ENCODE assay signal across 27 mouse cellular contexts in genomic region chr12:76982818-76983471, GRCm38 (mm10). TPM values are rescaled to one million over a fixed set of nuclear protein-coding genes. Genes with fewer than 3 reads are reported as not detected.
DNase-seq lines count a peak whose midpoint lies in the region; ATAC-seq lines count a peak whose summit lies in the region.
"Had no signal": no experiment of that assay in that cellular context is flagged by ENCODE, and none has a peak within 500 bp of the region (broad histone marks: within the 10 kb centered on the region; RNA-seq: fewer than 3 reads in every experiment).

No protein-coding gene starts in this region.

- no peak overlapping the region; the same call in 1 of the 2 replicates for H3K4me2 ChIP-seq in neural tube, embryonic 12.5 days (replicated peaks)
- peak overlapping the region; percentile 14; the same call in 1 of the 2 replicates for H3K4me2 ChIP-seq in limb, embryonic 13.5 days (replicated peaks)
- no peak overlapping the region for H3K4me2 ChIP-seq in neural tube, embryonic 15.5 days
- H3K4me2 ChIP-seq: embryonic facial prominence, embryonic 15.5 days; forebrain, embryonic 12.5 days; liver, embryonic 15.5 days; lung, embryonic 15.5 days; midbrain, embryonic 12.5 days; stomach, embryonic 15.5 days had no signal

- peaks cover 8% of the 10 kb centered on the region for H3K4me1 ChIP-seq in neural tube, embryonic 12.5 days
- peaks cover 24% of the 10 kb centered on the region for H3K4me1 ChIP-seq in limb, embryonic 13.5 days
- H3K4me1 ChIP-seq in neural tube, embryonic 15.5 days = peaks cover 10% of the 10 kb centered on the region
- H3K4me1 ChIP-seq: embryonic facial prominence, embryonic 15.5 days; forebrain, embryonic 12.5 days; hindbrain, embryonic 10.5 days; liver, embryonic 15.5 days; lung, embryonic 15.5 days; midbrain, embryonic 12.5 days; stomach, embryonic 15.5 days had no signal

- H3K9me3 ChIP-seq in neural tube, embryonic 12.5 days = no peaks in the 10 kb centered on the region
- H3K9me3 ChIP-seq in limb, embryonic 13.5 days = 0 out of 2 replicates have a peak, but pooled peaks cover 3% of the 10 kb centered on the region
- H3K9me3 ChIP-seq in neural tube, embryonic 15.5 days (replicated peaks) = no peaks in the 10 kb centered on the region
- H3K9me3 ChIP-seq: embryonic facial prominence, embryonic 10.5 days; embryonic facial prominence, embryonic 15.5 days; forebrain, embryonic 12.5 days; hindbrain, embryonic 10.5 days; liver, embryonic 15.5 days; lung, embryonic 15.5 days; midbrain, embryonic 12.5 days; stomach, embryonic 15.5 days had no signal

- no peaks in the 10 kb centered on the region for H3K36me3 ChIP-seq in neural tube, embryonic 12.5 days
- no peaks in the 10 kb centered on the region for H3K36me3 ChIP-seq in limb, embryonic 13.5 days
- no peaks in the 10 kb centered on the region for H3K36me3 ChIP-seq in neural tube, embryonic 15.5 days
- H3K36me3 ChIP-seq: embryonic facial prominence, embryonic 10.5 days; embryonic facial prominence, embryonic 15.5 days; forebrain, embryonic 12.5 days; hindbrain, embryonic 10.5 days; liver, embryonic 15.5 days; lung, embryonic 15.5 days; midbrain, embryonic 12.5 days; stomach, embryonic 15.5 days had no signal

- H3K27me3 ChIP-seq in neural tube, embryonic 12.5 days (replicated peaks) = no peaks in the 10 kb centered on the region
- no peaks in the 10 kb centered on the region for H3K27me3 ChIP-seq in limb, embryonic 13.5 days
- no peaks in the 10 kb centered on the region for H3K27me3 ChIP-seq in neural tube, embryonic 15.5 days (replicated peaks)
- H3K27me3 ChIP-seq: CH12.LX; embryonic facial prominence, embryonic 15.5 days; forebrain, embryonic 12.5 days; lung, embryonic 15.5 days; midbrain, embryonic 12.5 days; stomach, embryonic 15.5 days had no signal

- H3K27ac ChIP-seq in neural tube, embryonic 12.5 days = no peak overlapping the region
- H3K27ac ChIP-seq in limb, embryonic 13.5 days = 0 out of 2 replicates have a peak overlapping the region, but pooled peaks have one; percentile 7
- H3K27ac ChIP-seq in neural tube, embryonic 15.5 days (replicated peaks) = no peak overlapping the region
- H3K27ac ChIP-seq: embryonic facial prominence, embryonic 10.5 days; embryonic facial prominence, embryonic 15.5 days; forebrain, embryonic 12.5 days; hindbrain, embryonic 10.5 days; liver, embryonic 15.5 days; lung, embryonic 15.5 days; midbrain, embryonic 12.5 days; stomach, embryonic 15.5 days had no signal

- H3K4me3 ChIP-seq in neural tube, embryonic 12.5 days = no peak overlapping the region
- no peak overlapping the region for H3K4me3 ChIP-seq in limb, embryonic 13.5 days
- H3K4me3 ChIP-seq in neural tube, embryonic 15.5 days (replicated peaks) = no peak overlapping the region
- H3K4me3 ChIP-seq: embryonic facial prominence, embryonic 10.5 days; embryonic facial prominence, embryonic 15.5 days; forebrain, embryonic 12.5 days; hindbrain, embryonic 10.5 days; liver, embryonic 15.5 days; lung, embryonic 15.5 days; midbrain, embryonic 12.5 days; myocyte; stomach, embryonic 15.5 days had no signal

- ATAC-seq in neural tube, embryonic 12.5 days (ENCODE audit: low FRiP score, low read depth) = peak; percentile 44; the same call in 1 of the 2 replicates
- no peak for ATAC-seq in limb, embryonic 13.5 days (ENCODE audit: low FRiP score, low read depth)
- ATAC-seq in neural tube, embryonic 15.5 days (ENCODE audit: low FRiP score) = 0 out of 2 replicates have a peak, but pooled peaks have one; percentile 45
- ATAC-seq in frontal cortex, adult (ENCODE audit: low TSS enrichment) = no peak
- ATAC-seq: hindbrain, embryonic 16.5 days had no signal

- H3K9ac ChIP-seq in neural tube, embryonic 12.5 days = no peak overlapping the region
- H3K9ac ChIP-seq in limb, embryonic 13.5 days = no peak overlapping the region
- H3K9ac ChIP-seq in neural tube, embryonic 15.5 days (replicated peaks) = no peak overlapping the region
- H3K9ac ChIP-seq: embryonic facial prominence, embryonic 15.5 days; forebrain, embryonic 12.5 days; liver, embryonic 15.5 days; lung, embryonic 15.5 days; midbrain, embryonic 12.5 days; stomach, embryonic 15.5 days had no signal

- WGBS in neural tube, embryonic 12.5 days = 43% methylated on average over 16 of the region's 16 CpGs
- 27% methylated on average over 16 of the region's 16 CpGs for WGBS in limb, embryonic 13.5 days
- WGBS in neural tube, embryonic 15.5 days = 34% methylated on average over 16 of the region's 16 CpGs

- intact Hi-C loops in gastrocnemius, postnatal 36 days (cut with DNase I) = no loop called here

- DNase-seq in neural tube, embryonic 10.5 days (ENCODE audit: extremely low spot score, low spot score) = no peak
- DNase-seq in Muller cell, postnatal 12 days (ENCODE audit: inconsistent ontology term) = no peak
- no peak for DNase-seq in frontal cortex, postnatal 25 days (ENCODE audit: low spot score in 2 of 2)
- DNase-seq in gastrocnemius, postnatal 36 days = no peak
- DNase-seq: adrenal gland, postnatal 10 days; cerebellum, adult 8-10 months; cerebellum, postnatal 25 days; heart, postnatal 14 days; kidney, adult 11 months; kidney, postnatal 14 days; lung, postnatal 36 days; thymus, postnatal 25 days had no signal

RNA-seq across cellular contexts. Expression of gene Max, which starts 20.9 kb away (rescaled TPM):
- polyA plus RNA-seq in neural tube, embryonic 12.5 days (2016; fragmentation: Nextera tagmentation; extraction: Ambion mirVana) = 15.4 and 18.4 TPM in 2 replicates
- 13.7 and 15.2 TPM in 2 replicates for polyA plus RNA-seq in limb, embryonic 13.5 days (2015; fragmentation: Nextera tagmentation; extraction: Ambion mirVana)
- polyA plus RNA-seq in neural tube, embryonic 15.5 days (2015; fragmentation: Nextera tagmentation; extraction: Ambion mirVana) = 18.6 and 25.7 TPM in 2 replicates
- total RNA-seq in gastrocnemius, postnatal 36 days (2021) = 10 to 100 TPM; 32.8 to 35.8 TPM

Comparison
In these comparisons a context has a peak if more than half of its experiments do, and no peak if none do; other contexts are left out.
1. ATAC-seq: peak in neural tube, embryonic 12.5 days (single experiment) and neural tube, embryonic 15.5 days (single experiment); none in limb, embryonic 13.5 days (single experiment) and frontal cortex, adult (single experiment).